Mouse (Mus musculus): ENCODE measurements around the gene Stk32c. TPM values are rescaled to one million over a fixed set of nuclear protein-coding genes. Genes with fewer than 3 reads are reported as not detected.
A peak's percentile ranks its signal among the peaks of the same experiment; 100 is the strongest.

Gene Stk32c
- total RNA-seq, 2 experiments from 2014 or later = 129 to 146 TPM

DNA sequence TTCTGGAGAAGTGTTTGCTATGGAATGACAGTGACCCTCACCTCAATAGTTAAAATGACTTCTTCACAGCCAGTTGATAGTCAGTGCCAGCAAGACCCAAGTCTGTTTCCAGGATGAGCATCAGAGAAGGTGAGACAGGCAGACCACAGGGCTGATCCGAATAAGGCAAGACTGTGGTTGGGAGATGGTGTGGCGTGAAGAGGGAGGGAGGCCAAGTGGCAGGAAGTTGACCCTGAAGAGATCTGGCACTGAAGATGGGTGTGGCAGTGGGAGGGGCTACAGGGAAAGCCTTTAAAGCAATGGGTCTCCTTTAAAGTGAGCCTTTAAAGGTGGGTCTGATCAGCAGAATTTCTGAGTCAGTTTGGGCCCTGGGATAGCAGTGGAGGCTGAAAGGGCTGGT is 55.6 kb downstream of the Stk32c start:
- intact Hi-C loops (cut with DNase I) = no loop called here
- no peak for DNase-seq (ENCODE audit: low spot score in 2 of 2)

DNA sequence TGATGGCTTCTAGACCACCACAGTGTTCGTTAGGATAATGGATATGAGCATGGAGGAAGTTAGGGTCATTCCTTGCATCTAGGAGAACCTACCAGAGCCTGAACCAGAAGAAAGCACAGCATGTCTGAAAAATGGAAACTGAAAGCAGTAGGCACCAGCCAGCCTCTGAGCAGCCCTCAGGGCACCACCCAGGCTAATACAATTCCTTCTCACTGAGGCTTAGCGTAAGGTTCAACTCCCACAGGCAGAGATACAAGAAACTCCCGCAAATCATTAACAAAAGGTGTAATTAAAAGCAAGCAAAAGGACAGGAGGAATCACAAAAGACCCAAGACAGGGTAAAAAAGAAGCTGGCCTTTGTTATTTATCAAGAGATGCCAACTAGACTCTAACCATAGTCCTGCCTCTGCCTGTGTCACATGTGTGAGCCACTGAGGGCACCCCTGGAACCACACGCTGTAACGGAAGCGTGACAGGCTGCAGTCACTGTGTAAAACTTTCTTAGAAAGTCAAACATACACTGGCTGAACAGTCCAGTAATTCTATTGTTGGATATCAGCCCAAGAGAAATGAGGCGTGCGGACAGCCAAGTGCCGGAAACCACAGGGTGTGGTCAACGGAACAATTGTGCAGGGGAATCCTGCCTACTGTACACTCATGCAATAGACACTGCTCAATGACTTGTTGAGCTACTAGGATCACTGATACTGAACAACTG is 56.6 kb downstream of the Stk32c start:
- intact Hi-C loops (cut with DNase I) = no loop called here
- no peak for DNase-seq (ENCODE audit: low spot score in 2 of 2)

DNA sequence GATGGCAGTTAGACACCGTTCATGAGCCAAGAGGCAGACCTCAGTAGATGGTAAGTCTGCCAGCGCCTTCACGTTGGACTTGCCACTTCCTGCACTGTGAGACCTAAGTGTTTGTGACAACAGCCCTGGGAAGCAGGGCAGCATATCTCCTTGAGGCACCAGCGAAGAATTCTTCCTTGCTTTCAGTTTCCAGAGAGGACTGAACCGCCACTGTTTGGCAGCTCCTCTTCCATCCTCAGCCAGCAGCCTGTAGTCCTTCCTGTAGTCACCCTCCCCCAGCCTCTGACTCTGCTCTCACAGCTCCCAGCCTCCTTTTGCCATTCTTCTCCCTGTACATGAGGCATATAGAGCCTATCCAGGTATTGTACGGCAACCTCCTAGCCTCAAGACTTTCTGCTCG is 60.2 kb downstream of the Stk32c start:
- no peak for DNase-seq (ENCODE audit: low spot score in 2 of 2)

DNA sequence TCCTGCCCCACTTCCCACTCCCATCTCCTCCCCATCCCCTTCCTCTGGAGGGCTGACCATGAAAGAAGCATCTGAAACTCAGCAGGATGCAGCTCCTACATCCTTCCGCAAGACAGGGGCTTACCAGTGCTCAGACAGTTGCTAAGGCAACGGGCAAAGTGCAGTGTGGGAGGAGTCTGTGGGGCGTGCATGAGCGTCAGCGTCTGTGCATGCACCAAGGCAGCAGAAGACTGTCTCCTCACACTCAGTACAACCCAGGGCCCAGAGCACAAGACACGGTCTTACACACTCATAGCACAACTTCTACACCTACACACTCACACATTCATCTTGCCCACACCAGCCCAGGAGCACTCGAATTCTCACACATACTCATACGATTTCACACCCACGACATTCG is 62.0 kb downstream of the Stk32c start:
- intact Hi-C loops (cut with DNase I) = no loop called here
- DNase-seq (ENCODE audit: low spot score in 2 of 2) = peak; percentile 61 to 73

More for the DNA sequence above, 60.2 kb downstream of the Stk32c start:
- intact Hi-C loops (cut with DNase I) = no loop called here

DNA sequence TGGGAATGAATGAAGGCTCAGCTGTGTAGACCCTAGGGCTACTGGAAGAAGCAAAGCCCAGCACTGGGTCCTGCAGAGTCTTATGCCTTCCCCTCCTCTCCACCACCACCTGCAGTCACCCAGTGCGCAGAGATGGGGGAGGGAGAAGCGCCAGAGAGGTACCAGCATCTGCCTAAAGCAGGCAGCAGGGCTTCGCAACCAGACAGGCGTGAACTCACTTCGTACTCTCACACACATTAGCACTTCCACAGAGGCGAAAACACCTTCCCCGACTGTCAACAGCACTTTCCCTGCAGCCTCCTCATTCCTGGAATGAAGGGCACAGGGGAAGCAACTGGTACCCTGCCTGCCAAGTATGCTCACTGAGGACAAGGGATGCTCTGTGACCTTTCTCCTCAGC is 63.7 kb downstream of the Stk32c start:
- peak; percentile 44 to 61 for DNase-seq (ENCODE audit: low spot score in 2 of 2)
- intact Hi-C loops (cut with DNase I) = no loop called here

DNA sequence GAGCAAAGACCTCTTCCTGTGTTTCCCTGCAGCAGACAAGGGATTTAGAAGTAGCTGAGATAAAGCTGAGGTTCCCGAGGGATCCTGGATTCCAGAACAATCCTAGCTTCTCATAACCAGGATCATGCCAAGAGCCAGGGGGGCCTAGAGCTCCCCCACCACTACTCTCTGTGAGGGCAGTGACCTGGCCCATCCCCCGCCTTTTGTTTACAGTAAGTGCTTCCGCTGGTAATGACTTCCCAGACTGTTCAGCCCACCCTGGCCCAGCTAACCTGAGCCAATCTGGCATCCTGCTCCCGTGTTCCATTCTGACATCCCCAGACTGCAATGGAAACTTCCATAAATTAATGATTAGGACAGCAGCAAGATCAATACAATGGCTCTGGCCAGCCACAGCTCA is 65.7 kb downstream of the Stk32c start:
- intact Hi-C loops (cut with DNase I) = no loop called here
- no peak for DNase-seq (ENCODE audit: low spot score in 2 of 2)

DNA sequence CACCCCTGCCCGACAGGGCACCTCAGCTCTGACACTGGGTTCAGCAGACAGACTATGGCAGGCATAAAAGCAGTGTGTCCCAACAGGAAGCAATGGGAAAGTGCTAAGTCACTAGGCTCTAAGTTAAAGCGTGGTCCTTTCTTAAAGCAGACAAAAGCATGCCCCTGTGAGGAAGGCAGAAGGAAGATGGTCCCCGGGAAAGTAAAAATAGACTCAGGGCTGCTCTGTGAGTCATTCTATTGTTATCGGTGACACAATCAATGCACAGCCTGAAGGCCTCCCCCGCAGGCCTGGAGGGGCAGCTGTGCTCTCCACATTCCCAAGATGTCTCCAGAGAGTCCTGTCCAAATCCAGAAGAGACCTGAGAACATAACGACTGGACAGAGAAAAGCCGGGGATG is 67.2 kb downstream of the Stk32c start:
- no peak for DNase-seq (ENCODE audit: low spot score in 2 of 2)
- intact Hi-C loops (cut with DNase I) = no loop called here

DNA sequence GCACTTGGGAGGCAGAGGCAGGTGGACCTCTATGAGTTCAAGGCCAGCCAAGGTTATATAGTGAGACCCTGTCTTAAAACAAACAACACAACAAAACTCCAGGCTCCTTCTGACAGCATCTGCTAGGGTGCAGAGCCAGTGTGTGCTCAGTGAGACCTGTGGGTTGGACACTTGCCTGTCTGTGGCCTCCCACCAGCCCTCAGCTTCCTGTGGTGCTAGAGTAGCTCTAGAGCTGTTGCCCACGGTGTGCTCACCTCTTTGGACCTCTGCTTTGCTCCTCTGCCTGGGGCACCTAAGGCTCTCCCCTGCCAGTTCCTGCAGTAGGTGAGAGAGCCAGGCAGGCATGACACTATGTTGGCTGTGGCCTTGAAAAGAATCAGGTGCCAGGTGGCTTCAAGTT is 69.3 kb downstream of the Stk32c start:
- intact Hi-C loops (cut with DNase I) = no loop called here
- DNase-seq (ENCODE audit: low spot score in 2 of 2) = no peak

DNA sequence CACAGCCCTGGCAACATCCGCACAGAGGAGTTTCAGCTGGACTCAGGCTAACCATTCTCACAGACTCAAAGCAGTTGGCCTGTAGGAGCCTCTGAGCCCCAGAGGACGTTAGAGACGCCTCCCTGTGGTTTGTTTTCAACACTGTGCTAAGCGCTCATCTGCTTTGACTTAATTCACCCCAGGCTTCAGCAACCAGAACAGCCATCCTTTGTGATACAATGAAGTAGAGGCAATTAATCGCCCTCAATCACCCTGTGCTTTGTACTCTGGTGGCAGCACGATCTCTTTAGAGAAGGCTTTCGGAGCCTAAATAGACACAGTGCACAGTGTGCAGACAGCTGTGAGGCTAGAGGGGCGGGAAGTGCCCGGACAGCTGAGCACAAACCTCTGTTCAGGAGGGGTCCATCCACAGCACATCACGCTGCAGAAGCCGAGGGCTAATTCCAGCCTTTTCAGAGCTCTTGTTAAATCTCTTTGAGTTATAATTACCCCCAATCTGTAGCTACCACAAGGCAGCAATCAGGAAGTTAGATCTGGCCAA is 73.1 kb downstream of the Stk32c start:
- peak; percentile 29 to 61 for DNase-seq (ENCODE audit: low spot score in 2 of 2)
- intact Hi-C loops (cut with DNase I) = no loop called here

DNA sequence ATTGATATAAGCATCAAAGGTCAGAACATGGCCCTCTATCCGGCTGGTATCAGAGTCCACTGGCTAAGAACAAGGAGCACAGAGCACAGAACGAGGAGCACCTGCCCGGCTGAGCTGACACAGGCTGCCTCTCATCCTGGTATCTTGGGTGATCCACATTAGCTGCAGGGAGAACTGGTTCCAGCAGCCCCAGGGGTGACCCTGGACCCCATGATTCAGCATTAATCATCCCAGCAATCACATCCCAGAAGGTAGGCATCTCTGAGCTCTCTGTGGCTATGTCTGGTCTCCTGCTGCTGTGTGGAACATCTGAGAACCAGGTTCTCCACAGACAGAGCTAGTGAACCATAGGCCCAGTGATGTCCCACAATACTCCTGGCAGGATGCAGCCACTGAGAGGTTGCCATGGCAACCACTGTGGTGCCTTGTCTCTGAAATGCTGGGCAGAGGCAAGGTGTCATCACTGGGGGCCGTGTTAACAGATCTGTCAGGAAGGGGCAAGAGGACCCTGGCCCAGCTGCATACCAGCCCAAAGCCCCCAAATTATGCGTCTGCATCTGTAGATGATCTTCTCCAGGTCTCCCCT is 76.1 kb downstream of the Stk32c start:
- DNase-seq (ENCODE audit: low spot score in 2 of 2) = peak; percentile 62 to 78
- intact Hi-C loops (cut with DNase I) = no loop called here

DNA sequence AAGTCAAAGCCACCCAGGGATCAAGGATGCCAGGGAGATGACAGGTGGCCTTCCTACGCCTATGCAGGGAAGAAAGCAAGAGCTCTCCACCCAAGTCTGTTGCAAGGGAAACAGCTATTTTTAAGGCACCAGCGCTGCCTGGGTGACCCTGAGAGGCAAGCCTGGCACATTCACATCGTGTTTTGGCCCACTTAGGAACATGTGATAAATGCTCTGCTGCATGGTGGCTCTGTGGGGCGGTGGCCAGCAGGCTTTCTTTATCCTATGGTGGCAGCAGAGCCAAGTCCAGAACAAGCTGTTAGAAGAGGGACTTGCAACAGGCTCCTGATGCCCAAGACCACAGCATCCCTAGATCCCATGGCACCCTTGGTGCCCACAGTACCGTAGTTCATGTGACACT is 77.9 kb downstream of the Stk32c start:
- intact Hi-C loops (cut with DNase I) = no loop called here
- no peak for DNase-seq (ENCODE audit: low spot score in 2 of 2)

DNA sequence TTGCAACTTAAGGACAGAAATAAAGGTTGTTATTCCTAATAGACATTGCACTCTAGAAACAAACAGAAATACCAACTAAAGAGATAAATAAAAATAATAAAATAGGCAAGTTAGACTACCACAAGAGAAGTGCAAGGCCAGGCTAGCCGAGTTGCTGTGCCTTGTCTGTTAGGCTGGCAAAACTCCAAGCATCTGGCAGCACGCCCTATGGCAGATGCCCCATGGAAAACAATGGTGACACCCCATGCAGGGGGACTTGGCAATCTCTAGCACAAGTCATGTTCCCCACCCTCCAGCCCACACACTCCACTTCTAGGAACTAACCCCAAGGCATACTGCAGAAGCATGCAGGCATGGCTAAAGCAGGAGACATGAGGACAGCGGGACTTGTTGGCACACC is 79.7 kb downstream of the Stk32c start:
- DNase-seq (ENCODE audit: low spot score in 2 of 2) = peak in 1 of 2 experiments; percentile 41
- intact Hi-C loops (cut with DNase I) = no loop called here

DNA sequence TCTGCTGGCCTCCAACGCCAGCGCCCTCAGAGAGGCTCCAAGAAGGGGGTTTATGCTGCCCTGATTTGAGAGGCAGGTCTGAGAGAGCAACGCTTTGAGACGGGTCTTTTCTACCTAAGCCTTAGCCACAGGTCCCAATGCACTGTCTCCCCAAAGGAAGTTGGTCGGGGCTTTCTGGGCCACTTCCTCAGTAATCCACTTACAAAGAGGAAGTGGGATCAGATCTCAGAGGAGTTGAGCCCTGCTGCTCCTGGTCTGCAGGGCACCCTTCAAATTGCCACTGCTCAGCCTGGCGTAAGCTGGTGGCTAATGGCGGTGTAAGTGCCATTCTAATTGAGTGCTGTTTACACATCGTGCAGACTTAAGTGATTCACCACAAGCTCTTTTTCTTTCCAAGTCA is 81.6 kb downstream of the Stk32c start:
- DNase-seq (ENCODE audit: low spot score in 2 of 2) = no peak
- intact Hi-C loops (cut with DNase I) = no loop called here

DNA sequence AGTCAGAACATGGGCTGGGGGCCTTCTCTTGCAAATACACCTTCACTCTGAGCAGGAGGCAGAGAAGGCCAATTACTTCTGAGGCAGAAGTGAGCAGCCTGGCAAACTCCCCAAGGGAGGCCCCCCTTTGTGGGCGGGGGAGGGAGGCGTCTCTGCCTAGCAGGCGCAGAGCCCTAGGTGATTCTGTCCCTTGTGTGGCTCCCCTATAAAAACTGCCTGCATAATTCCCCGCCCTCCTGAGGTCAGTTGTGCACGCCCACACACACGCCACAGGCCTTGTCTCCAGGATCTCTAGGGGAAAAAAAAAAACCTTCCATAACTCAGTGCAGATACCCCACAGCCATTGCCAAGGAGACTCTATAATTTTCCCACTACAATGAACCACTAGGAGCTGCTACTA is 82.7 kb downstream of the Stk32c start:
- intact Hi-C loops (cut with DNase I) = no loop called here
- no peak for DNase-seq (ENCODE audit: low spot score in 2 of 2)

DNA sequence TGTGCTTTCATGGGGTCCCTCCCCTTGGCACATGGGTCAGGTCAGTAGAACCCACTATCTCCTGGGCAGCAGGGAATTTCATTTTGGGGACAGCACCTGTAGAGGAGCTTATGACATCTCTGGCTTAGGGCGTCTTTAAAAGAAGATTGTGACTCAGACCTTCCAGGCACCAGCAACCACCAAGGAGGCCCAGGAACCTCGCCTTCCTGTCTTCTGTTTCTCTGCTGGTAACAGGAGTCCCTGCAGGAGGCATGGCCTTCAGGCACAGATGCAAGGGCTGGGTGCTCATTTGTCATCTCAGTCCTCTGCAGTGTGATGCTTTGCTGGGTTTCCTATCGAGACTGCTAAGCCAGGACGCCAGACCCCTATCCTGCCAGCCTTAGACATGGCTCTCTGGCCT is 84.1 kb downstream of the Stk32c start:
- DNase-seq (ENCODE audit: low spot score in 2 of 2) = no peak
- intact Hi-C loops (cut with DNase I) = loop anchor here (10.0 kb wide), 1 partner anchor 166 kb away; no protein-coding TSS in a partner anchor

DNA sequence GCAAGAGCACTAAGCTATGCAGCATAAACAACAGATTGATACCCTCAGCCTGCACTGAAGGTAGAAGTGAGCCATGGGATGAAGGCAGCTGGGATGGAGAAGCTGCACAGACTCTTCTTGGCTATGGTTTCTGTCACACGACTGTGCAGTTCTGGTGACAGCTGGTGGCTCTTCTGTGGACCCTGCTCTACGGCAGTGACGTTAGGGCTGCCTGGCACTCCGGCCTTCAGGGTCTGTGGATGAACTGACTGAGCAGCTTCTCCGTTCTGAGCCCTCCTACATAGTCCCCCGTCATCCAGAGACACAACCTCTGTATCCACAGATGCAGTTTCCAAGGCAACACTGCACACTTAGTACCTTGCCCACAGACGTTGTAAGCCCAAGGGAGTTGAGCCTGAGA is 86.6 kb downstream of the Stk32c start:
- intact Hi-C loops (cut with DNase I) = loop anchor here (10.0 kb wide), 1 partner anchor 168 kb away; no protein-coding TSS in a partner anchor
- peak in 1 of 2 experiments; percentile 45 for DNase-seq (ENCODE audit: low spot score in 2 of 2)

DNA sequence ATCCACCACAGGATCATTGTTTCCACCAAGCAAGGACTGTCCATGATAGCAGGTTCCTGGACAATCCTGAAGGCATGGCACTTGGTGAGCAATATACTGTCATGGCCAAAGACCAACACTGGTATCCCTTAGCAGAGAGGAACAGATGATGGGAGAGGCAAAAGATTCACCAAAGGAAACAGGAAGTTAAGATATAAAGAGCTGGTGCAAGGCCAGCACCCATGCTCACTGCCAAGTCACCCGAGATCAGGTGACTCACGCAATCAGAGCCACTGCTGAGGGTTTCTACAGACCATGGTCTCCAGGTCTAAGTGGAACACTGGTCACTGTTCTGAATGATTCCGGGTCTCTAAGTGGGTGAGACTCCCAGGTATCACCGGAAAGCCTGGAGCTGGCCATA is 87.2 kb downstream of the Stk32c start:
- DNase-seq (ENCODE audit: low spot score in 2 of 2) = no peak
- intact Hi-C loops (cut with DNase I) = loop anchor here (10.0 kb wide), 1 partner anchor 169 kb away; no protein-coding TSS in a partner anchor

DNA sequence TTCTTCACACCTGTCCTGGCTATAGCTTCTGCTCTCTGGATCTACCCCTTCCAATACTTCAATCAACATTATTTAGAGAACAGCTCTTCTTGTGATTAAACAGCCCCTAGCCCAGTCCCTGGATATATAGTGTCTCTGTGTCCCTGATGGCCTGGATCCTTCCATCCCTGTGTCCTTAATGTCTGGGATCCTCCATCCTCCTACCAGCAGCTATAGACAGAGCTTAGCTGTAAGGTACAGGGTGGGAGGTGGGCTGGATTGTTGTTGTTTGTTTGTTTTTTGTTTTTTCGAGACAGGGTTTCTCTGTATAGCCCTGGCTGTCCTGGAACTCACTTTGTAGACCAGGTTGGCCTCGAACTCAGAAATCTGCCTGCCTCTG is 93.3 kb downstream of the Stk32c start:
- intact Hi-C loops (cut with DNase I) = loop anchor here (5.0 to 10.0 kb wide), 2 partner anchors 78 to 175 kb away; no protein-coding TSS in a partner anchor
- DNase-seq (ENCODE audit: low spot score in 2 of 2) = no peak

DNA sequence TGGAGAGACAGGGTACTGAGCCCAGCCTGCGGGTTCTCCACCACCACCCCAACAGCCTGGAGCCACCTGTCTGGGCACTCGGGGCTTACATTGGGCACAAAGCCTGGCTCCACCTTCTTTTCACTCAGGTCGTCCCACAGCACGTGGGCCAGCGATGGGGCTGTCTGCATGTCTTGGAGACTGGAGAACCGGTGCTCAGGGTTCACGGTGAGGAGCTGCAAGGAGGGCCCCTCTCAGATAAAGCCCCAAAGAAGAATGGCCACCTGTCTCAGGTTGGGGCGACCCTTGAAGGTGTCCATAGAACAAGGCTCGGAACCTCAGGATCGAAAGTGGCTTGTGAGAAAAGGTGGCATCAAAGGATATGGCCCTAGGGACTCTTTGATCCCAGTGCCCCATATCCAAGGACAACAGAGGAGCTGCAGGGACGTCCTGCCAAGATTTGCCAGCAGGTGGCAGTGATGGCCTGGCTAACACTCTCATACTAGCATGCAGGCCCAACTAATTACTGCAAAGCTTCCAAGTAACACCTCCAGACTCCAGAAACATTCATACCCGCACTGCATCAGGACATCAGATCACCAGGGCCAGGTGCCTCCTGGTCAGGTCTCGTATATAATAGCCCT is 93.8 kb downstream of the Stk32c start:
- intact Hi-C loops (cut with DNase I) = no loop called here
- peak; percentile 90 for DNase-seq (ENCODE audit: low spot score in 2 of 2)

DNA sequence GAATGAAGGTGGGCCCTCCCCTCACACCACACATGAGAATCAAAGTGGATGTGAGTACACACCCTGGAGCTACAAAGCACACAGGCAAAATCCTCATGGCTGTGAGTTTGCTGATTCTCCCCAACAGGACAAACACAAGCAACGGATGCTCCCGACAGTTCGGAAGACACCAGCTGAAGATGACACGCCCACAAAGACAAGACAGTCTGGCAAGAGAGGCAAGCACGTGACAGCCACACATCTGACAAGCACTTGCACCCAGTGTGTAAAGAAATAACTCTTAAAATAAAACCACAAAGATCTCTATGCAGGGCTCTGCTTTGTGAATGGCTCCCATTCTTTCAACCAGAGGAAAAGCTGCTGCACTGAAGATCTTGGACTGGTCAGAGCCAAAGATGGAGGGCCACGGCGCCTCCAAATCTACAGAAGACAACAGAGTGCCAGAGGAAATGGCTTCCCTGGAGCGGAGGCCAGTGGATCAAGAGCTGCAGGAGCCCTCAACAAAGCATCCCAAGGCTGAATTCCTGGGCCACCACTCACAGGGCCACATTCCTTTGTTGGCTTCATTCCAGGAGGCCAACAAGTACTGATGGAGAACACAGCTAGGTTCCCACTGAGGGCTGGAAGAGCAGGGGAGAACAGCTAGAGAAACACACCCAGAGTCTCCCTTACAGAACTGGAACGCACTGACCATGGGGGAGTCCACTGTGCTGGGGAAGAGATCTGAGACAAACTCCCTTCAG is 105.0 kb downstream of the Stk32c start:
- intact Hi-C loops (cut with DNase I) = no loop called here
- DNase-seq (ENCODE audit: low spot score in 2 of 2) = peak; percentile 54 to 67

Measured in left cerebral cortex, postnatal 14 days (tissue).